Mouse (Mus musculus) heart, adult 2 months (tissue): ENCODE results near the gene Scfd2.

Experiments used
- CTCF ChIP-seq: fragments of 200-600 bp; IDR thresholded peaks from 2 replicates; pipeline ENCODE4 v1.8.1; 2022; ENCODE audit warnings: antibody characterized with exemption, mild to moderate bottlenecking, moderate library complexity
- POLR2A ChIP-seq: fragments of 200-500 bp; IDR thresholded peaks from 2 replicates; pipeline ENCODE4 v1.6.1; 2011; ENCODE audit warnings: mild to moderate bottlenecking, low read depth, low read length, control low read depth; ENCODE audit not compliant: insufficient read depth

DNA sequence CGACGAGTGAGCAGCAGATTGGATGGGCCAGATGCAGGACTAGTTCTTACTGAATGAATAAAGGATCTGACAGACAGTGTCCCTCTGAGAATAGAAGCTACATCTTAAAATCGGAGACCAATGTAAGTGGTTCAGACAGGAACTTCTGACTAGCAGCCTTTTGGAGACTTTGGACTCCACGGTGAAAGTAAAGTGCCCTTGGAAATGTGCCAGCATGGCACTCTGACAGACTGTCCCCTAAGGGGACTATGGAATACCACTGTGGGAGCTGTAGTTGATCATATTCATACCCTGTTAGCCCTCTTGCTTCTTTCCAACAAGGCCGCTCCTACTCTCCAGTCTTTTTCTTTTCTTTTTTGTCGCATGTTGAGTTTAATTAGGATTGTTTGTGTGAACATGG, 368.4 kb downstream of the Scfd2 start:
- TF ChIP-seq POLR2A (no peak), CTCF (no peak)
